Mouse (Mus musculus): ENCODE data around the gene Rbm7. TPM values are rescaled to one million over a fixed set of nuclear protein-coding genes. Genes with fewer than 3 reads are reported as not detected.

Gene Rbm7
- polyA plus RNA-seq, 1 experiment from 2014 or later: 123 TPM

DNA sequence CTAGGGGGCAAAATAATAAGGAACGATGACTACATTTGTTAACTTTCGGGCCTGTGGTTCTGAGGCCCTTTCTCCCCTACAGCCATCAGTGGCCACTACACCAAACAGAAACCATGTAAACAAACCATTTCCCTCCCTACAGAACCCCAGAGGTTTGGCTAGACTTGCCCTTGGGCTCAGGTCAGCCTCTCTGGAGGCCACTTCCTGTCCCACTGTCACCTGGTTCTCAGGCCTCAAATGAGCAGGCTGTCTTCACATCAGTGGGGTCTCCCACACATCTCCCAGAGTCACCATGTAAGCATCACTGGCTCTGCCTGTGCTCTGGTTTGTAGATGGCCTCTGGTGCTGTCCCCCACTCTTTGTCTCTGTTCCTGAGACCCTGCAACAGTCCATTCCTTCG, 39.1 kb downstream of the Rbm7 start:
- 71% methylated on average over 3 of the region's 3 CpGs for WGBS
- Histone ChIP-seq H3K36me3 (ENCODE audit: insufficient read depth) (no peaks in the 10 kb centered on the region), H3K9ac (no peak overlapping the region), H3K4me3 (ENCODE audit: low read depth, low read length) (no peak overlapping the region), H3K4me1 (ENCODE audit: insufficient read depth) (no peaks in the 10 kb centered on the region), H3K27me3 (ENCODE audit: insufficient read depth, low read length) (no peaks in the 10 kb centered on the region), H3K4me2 (no peak overlapping the region), H3K27ac (ENCODE audit: low read depth) (no peak overlapping the region), H3K9me3 (ENCODE audit: low read depth, low read length) (no peaks in the 10 kb centered on the region)
- TF ChIP-seq CTCF (IDR thresholded peaks at IDR 0.05; ENCODE audit: low read depth): no peak
- no peak for ATAC-seq (ENCODE audit: insufficient read depth)
- no peak for DNase-seq

DNA sequence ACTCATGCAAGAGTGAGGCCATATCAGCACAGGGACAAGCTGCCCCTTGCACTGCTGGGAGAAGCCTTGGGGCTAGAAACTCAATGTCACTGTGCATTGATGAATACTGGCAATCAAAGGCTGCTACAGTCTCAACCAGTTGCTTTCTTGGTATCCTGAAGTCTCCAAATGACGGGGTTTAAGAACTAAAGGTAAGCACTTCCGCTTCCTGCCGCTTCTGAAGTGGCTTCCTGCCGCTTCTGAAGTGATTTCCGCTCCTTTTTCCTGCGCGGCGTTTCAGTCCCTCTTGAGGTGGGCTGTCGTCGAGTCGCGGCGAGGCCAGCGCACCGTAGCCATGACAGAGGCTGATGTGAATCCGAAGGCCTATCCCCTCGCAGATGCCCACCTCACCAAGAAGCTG, 45.0 kb downstream of the Rbm7 start:
- no peak for ATAC-seq (ENCODE audit: insufficient read depth)
- Histone ChIP-seq H3K9ac (no peak overlapping the region), H3K27me3 (ENCODE audit: insufficient read depth, low read length) (no peaks in the 10 kb centered on the region), H3K4me2 (no peak overlapping the region), H3K4me3 (ENCODE audit: low read depth, low read length) (no peak overlapping the region), H3K4me1 (ENCODE audit: insufficient read depth) (no peaks in the 10 kb centered on the region), H3K9me3 (ENCODE audit: low read depth, low read length) (no peaks in the 10 kb centered on the region), H3K27ac (ENCODE audit: low read depth) (no peak overlapping the region), H3K36me3 (ENCODE audit: insufficient read depth) (no peaks in the 10 kb centered on the region)
- TF ChIP-seq CTCF (IDR thresholded peaks at IDR 0.05; ENCODE audit: low read depth): no peak
- WGBS: 86% methylated on average over 17 of the region's 17 CpGs
- DNase-seq: no peak

DNA sequence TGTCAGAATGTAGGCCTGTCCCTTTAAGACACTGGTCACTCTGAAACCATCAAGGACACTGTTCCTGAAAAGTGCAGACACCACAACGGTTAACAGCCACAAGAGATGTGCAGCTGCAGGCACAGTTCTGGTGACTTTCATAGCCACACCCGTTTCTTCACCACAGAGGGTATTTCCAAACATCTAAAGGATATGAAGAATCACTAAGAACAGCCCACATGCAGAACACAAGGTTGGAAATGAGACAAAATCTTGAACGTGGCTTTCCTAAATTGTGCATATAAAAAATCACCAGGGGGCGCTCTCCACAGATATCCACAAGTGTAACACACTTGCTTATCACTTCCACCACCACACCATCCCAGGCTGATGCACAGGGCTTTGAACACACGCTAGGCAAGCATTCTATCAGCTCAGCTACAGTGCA, 47.3 kb downstream of the Rbm7 start:
- Histone ChIP-seq H3K9me3 (ENCODE audit: low read depth, low read length) (no peaks in the 10 kb centered on the region), H3K4me3 (ENCODE audit: low read depth, low read length) (no peak overlapping the region), H3K4me1 (ENCODE audit: insufficient read depth) (no peaks in the 10 kb centered on the region), H3K27ac (ENCODE audit: low read depth) (no peak overlapping the region), H3K4me2 (no peak overlapping the region), H3K36me3 (ENCODE audit: insufficient read depth) (no peaks in the 10 kb centered on the region), H3K9ac (no peak overlapping the region), H3K27me3 (ENCODE audit: insufficient read depth, low read length) (no peaks in the 10 kb centered on the region)
- ATAC-seq (ENCODE audit: insufficient read depth) (no peak), DNase-seq (peak; percentile 64)
- WGBS: 35% methylated on average over 5 of the region's 5 CpGs
- TF ChIP-seq CTCF (IDR thresholded peaks at IDR 0.05; ENCODE audit: low read depth): peak; percentile 65

DNA sequence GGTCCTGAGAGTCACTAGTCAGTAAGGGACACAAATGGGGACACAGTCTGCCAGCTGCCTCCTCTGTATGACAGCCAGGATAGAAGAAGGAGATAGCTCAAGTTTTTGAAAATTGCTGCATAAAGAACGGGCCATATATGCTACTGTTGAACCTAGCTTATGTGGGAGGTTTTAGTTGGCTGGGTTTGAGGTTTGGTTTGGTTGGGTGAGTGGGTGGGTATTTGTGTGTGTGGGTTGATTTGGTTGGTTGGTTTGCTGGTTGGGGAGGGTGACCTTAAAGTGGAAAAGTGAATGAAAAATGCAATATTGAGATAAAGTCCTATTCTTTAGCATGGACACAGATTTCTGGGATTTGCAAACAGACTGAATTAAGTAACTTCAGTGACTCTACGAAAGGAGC, 50.3 kb downstream of the Rbm7 start:
- TF ChIP-seq CTCF (IDR thresholded peaks at IDR 0.05; ENCODE audit: low read depth): no peak
- Histone ChIP-seq H3K9ac (no peak overlapping the region), H3K9me3 (ENCODE audit: low read depth, low read length) (no peaks in the 10 kb centered on the region), H3K4me3 (ENCODE audit: low read depth, low read length) (no peak overlapping the region), H3K27me3 (ENCODE audit: insufficient read depth, low read length) (no peaks in the 10 kb centered on the region), H3K36me3 (ENCODE audit: insufficient read depth) (no peaks in the 10 kb centered on the region), H3K27ac (ENCODE audit: low read depth) (no peak overlapping the region), H3K4me1 (ENCODE audit: insufficient read depth) (no peaks in the 10 kb centered on the region), H3K4me2 (no peak overlapping the region)
- 83% methylated on average over 2 of the region's 2 CpGs for WGBS
- ATAC-seq (ENCODE audit: insufficient read depth) (no peak), DNase-seq (no peak)

DNA sequence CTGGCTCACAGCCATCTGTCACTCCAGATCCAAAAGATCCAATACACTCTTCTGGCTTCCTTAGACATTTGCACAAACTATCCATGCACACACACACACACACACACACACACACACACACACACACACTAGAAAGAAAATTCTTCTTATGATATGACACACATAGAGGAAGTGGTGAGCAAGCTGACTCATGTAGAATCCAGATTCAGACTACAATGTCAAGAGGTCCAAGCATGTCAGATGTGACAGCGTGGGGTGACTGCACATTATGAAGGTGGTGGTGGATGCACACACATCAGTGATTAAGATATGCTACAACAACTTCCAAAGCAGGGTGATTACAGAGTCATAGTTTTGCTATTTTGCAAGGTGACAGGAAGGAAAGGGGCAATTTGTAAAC, 51.2 kb downstream of the Rbm7 start:
- Histone ChIP-seq H3K27me3 (ENCODE audit: insufficient read depth, low read length) (no peaks in the 10 kb centered on the region), H3K4me2 (no peak overlapping the region), H3K27ac (ENCODE audit: low read depth) (no peak overlapping the region), H3K9ac (no peak overlapping the region), H3K4me3 (ENCODE audit: low read depth, low read length) (no peak overlapping the region), H3K36me3 (ENCODE audit: insufficient read depth) (no peaks in the 10 kb centered on the region), H3K9me3 (ENCODE audit: low read depth, low read length) (no peaks in the 10 kb centered on the region), H3K4me1 (ENCODE audit: insufficient read depth) (no peaks in the 10 kb centered on the region)
- ATAC-seq (ENCODE audit: insufficient read depth) (no peak), DNase-seq (no peak)
- WGBS: 79% methylated on average over 1 of the region's 1 CpGs
- no peak for TF ChIP-seq CTCF (IDR thresholded peaks at IDR 0.05; ENCODE audit: low read depth)

Small RNA genes lying within 50 kb of the gene (microRNA-seq; reads per million reads assigned to microRNA genes)
- gene Gm23653 (ENCODE audit: borderline number of aligned reads): not detected

Other genes with a start within 250 kb of the Rbm7 start
- 0.99 and 1.1 TPM in 2 replicates for gene Nxpe2, start 141.8 kb downstream of the Rbm7 start, polyA plus RNA-seq (2014; fragmentation: Nextera tagmentation; extraction: Ambion mirVana)
- gene Rexo2, start 14.7 kb downstream of the Rbm7 start, polyA plus RNA-seq (2014; fragmentation: Nextera tagmentation; extraction: Ambion mirVana): 87.1 and 87.8 TPM in 2 replicates
- 21.8 and 22.9 TPM in 2 replicates for gene Gm5617, start 143 bp upstream of the Rbm7 start, polyA plus RNA-seq (2014; fragmentation: Nextera tagmentation; extraction: Ambion mirVana)
- gene Nnmt, start 109.9 kb upstream of the Rbm7 start, polyA plus RNA-seq (2014; fragmentation: Nextera tagmentation; extraction: Ambion mirVana): 0.61 and 0.71 TPM in 2 replicates